Mouse (Mus musculus) hindbrain, embryonic 11.5 days (tissue): ENCODE results near the gene Cir1. TPM values are rescaled to one million over a fixed set of nuclear protein-coding genes. Genes with fewer than 3 reads are reported as not detected.

ENCODE experiments used
- ATAC-seq: fragments of 200-750 bp; cut with Nextera tagmentation; 2 replicates; pipeline ENCODE4 v1.8.0; 2017; ENCODE audit warnings: mild to moderate bottlenecking, moderate TSS enrichment, moderate library complexity; ENCODE audit not compliant: low FRiP score
- DNase-seq: peaks from one replicate; pipeline ENCODE4 v3.0.0-alpha.2; 2015; ENCODE audit warnings: low spot score
- H3K27ac ChIP-seq: fragments of 300-500 bp; sonication (generic); 2 replicates; pipeline ENCODE4 v1.5.1; 2014; ENCODE audit warnings: mild to moderate bottlenecking, low read depth, low read length
- H3K27me3 ChIP-seq: fragments of 300-500 bp; sonication (generic); 2 replicates; pipeline ENCODE4 v1.6.1; 2014; ENCODE audit warnings: mild to moderate bottlenecking, low read length, moderate library complexity, mixed read lengths; ENCODE audit not compliant: control insufficient read depth, insufficient read depth
- H3K36me3 ChIP-seq: fragments of 300-500 bp; sonication (generic); 2 replicates; pipeline ENCODE4 v1.6.1; 2014; ENCODE audit warnings: mild to moderate bottlenecking, low read length, moderate library complexity, mixed read lengths; ENCODE audit not compliant: control insufficient read depth, insufficient read depth
- H3K4me1 ChIP-seq: fragments of 300-500 bp; sonication (generic); replicated peaks from 2 replicates; pipeline ENCODE4 v1.6.1; 2014; ENCODE audit warnings: low read length, mixed read lengths; ENCODE audit not compliant: control insufficient read depth, insufficient read depth
- H3K4me2 ChIP-seq: fragments of 300-500 bp; sonication (generic); replicated peaks from 2 replicates; pipeline ENCODE4 v1.6.1; 2014; ENCODE audit warnings: mild to moderate bottlenecking, low read depth, low read length
- H3K4me3 ChIP-seq: fragments of 300-500 bp; sonication (generic); 2 replicates; pipeline ENCODE4 v1.5.1; 2014; ENCODE audit warnings: low read depth, low read length
- H3K9ac ChIP-seq: fragments of 300-500 bp; sonication (generic); 2 replicates; pipeline ENCODE4 v1.6.1; 2014; ENCODE audit warnings: low read depth, low read length
- H3K9me3 ChIP-seq: fragments of 300-500 bp; sonication (generic); 2 replicates; pipeline ENCODE4 v1.6.1; 2016; ENCODE audit warnings: low read length; ENCODE audit not compliant: control insufficient read depth
- WGBS: fragments of 180-500 bp; shearing (Covaris S2); extraction: QIAGEN DNeasy Blood & Tissue Kit; methylation state at CpG from one replicate; pipeline ENCODE4 v1.1.7; 2014; 5-methylcytosine and 5-hydroxymethylcytosine counted together
- polyA plus RNA-seq: library from polyadenylated mRNA; unstranded; fragments of >200 nt; fragmentation: Nextera tagmentation; extraction: Ambion mirVana; gene quantifications from 2 replicates; pipeline ENCODE4 v1.2.1, GENCODE M21; 2014

The Cir1 gene
- polyA plus RNA-seq, result 23.0 and 23.8 TPM in 2 replicates

- peak within 1 kb of the TSS; percentile 40 for H3K27ac ChIP-seq
Measured at GRCm38 (mm10) chr2:73312152-73313116, at the start of gene Cir1, which contains the start of gene Scrn3. TSS of gene Cir1 (minus strand) at chr2:73312701. TSS of gene Scrn3 (plus strand) at chr2:73312601.

GRCm38 (mm10) chr2:73360536-73360935 is 48.0 kb upstream of the Cir1 start:
- Histone ChIP-seq H3K4me1 (no peaks in the 10 kb centered on the region), H3K9me3 (no peaks in the 10 kb centered on the region), H3K27me3 (no peaks in the 10 kb centered on the region), H3K36me3 (no peaks in the 10 kb centered on the region), H3K27ac (no peak overlapping the region), H3K4me2 (no peak overlapping the region), H3K4me3 (no peak overlapping the region), H3K9ac (no peak overlapping the region)
- DNase-seq (no peak), ATAC-seq (no peak)
- 87% methylated on average over 2 of the region's 2 CpGs for WGBS

More at GRCm38 (mm10) chr2:73312152-73313116, at the start of gene Cir1, which contains the start of gene Scrn3:
- Histone ChIP-seq H3K4me3 (peak within 1 kb of the TSS; percentile 80), H3K9ac (peak within 1 kb of the TSS; percentile 60), H3K36me3 (no peaks in the 10 kb centered on the region), H3K4me2 (peak within 1 kb of the TSS; percentile 64), H3K9me3 (no peaks in the 10 kb centered on the region), H3K27me3 (no peaks in the 10 kb centered on the region), H3K4me1 (no peaks in the 10 kb centered on the region; the same call in 1 of the 2 replicates)
- under 1% methylated on average over 64 of the region's 64 CpGs for WGBS
- DNase-seq, result peak; percentile 97
- ATAC-seq, result peak; percentile 95

GRCm38 (mm10) chr2:73359941-73360340 is 47.4 kb upstream of the Cir1 start:
- Histone ChIP-seq H3K9ac (no peak overlapping the region), H3K4me1 (no peaks in the 10 kb centered on the region), H3K9me3 (no peaks in the 10 kb centered on the region), H3K36me3 (no peaks in the 10 kb centered on the region), H3K27ac (no peak overlapping the region), H3K27me3 (no peaks in the 10 kb centered on the region), H3K4me3 (no peak overlapping the region), H3K4me2 (no peak overlapping the region)
- WGBS, result 92% methylated on average over 5 of the region's 5 CpGs
- ATAC-seq, result no peak
- no peak for DNase-seq

- DNase-seq, result peak; percentile 9
- Histone ChIP-seq H3K9me3 (no peaks in the 10 kb centered on the region), H3K4me1 (no peaks in the 10 kb centered on the region), H3K27ac (no peak overlapping the region), H3K4me3 (no peak overlapping the region), H3K27me3 (no peaks in the 10 kb centered on the region), H3K9ac (no peak overlapping the region), H3K36me3 (no peaks in the 10 kb centered on the region), H3K4me2 (no peak overlapping the region)
- 70% methylated on average over 18 of the region's 18 CpGs for WGBS
- ATAC-seq, result no peak
Measured at GRCm38 (mm10) chr2:73357004-73357403, 44.5 kb upstream of the Cir1 start.

GRCm38 (mm10) chr2:73351927-73352374 is 39.5 kb upstream of the Cir1 start:
- WGBS, result 73% methylated on average over 7 of the region's 7 CpGs
- no peaks in the 10 kb centered on the region for H3K9me3 ChIP-seq
- no peaks in the 10 kb centered on the region for H3K36me3 ChIP-seq
- DNase-seq (no peak), ATAC-seq (no peak)
- H3K4me2 ChIP-seq, result no peak overlapping the region
- H3K4me1 ChIP-seq, result no peaks in the 10 kb centered on the region
- no peak overlapping the region for H3K9ac ChIP-seq
- no peaks in the 10 kb centered on the region for H3K27me3 ChIP-seq
- 0 out of 2 replicates have a peak overlapping the region, but pooled peaks have one; percentile 17 for H3K27ac ChIP-seq
- no peak overlapping the region for H3K4me3 ChIP-seq

- H3K9ac ChIP-seq, result no peak overlapping the region
- WGBS, result 58% methylated on average over 5 of the region's 5 CpGs
- no peaks in the 10 kb centered on the region for H3K9me3 ChIP-seq
- H3K36me3 ChIP-seq, result no peaks in the 10 kb centered on the region
- no peaks in the 10 kb centered on the region for H3K27me3 ChIP-seq
- no peaks in the 10 kb centered on the region for H3K4me1 ChIP-seq
- H3K27ac ChIP-seq, result 0 out of 2 replicates have a peak overlapping the region, but pooled peaks have one; percentile 17
- DNase-seq, result no peak
- no peak for ATAC-seq
- H3K4me3 ChIP-seq, result no peak overlapping the region
- no peak overlapping the region for H3K4me2 ChIP-seq
Measured at GRCm38 (mm10) chr2:73351496-73351895, 39.0 kb upstream of the Cir1 start.

- no peak overlapping the region for H3K27ac ChIP-seq
- H3K9ac ChIP-seq, result no peak overlapping the region
- no peak overlapping the region for H3K4me3 ChIP-seq
- no peak for ATAC-seq
- H3K27me3 ChIP-seq, result no peaks in the 10 kb centered on the region
- DNase-seq, result no peak
- H3K36me3 ChIP-seq, result no peaks in the 10 kb centered on the region
- H3K4me2 ChIP-seq, result no peak overlapping the region
- H3K4me1 ChIP-seq, result no peaks in the 10 kb centered on the region
- WGBS, result 92% methylated on average over 6 of the region's 6 CpGs
- H3K9me3 ChIP-seq, result no peaks in the 10 kb centered on the region
Measured at GRCm38 (mm10) chr2:73348221-73348620, 35.7 kb upstream of the Cir1 start.

- no peaks in the 10 kb centered on the region for H3K27me3 ChIP-seq
- no peak for DNase-seq
- H3K27ac ChIP-seq, result no peak overlapping the region
- no peak for ATAC-seq
- H3K4me3 ChIP-seq, result no peak overlapping the region
- 71% methylated on average over 9 of the region's 9 CpGs for WGBS
- no peaks in the 10 kb centered on the region for H3K36me3 ChIP-seq
- H3K4me2 ChIP-seq, result no peak overlapping the region
- no peaks in the 10 kb centered on the region for H3K9me3 ChIP-seq
- no peak overlapping the region for H3K9ac ChIP-seq
- no peaks in the 10 kb centered on the region for H3K4me1 ChIP-seq
Measured at GRCm38 (mm10) chr2:73347766-73348165, 35.3 kb upstream of the Cir1 start.
